Mouse (Mus musculus) hindbrain, embryonic 16.5 days (tissue): ENCODE results near the gene Olfr1358. TPM values are rescaled to one million over a fixed set of nuclear protein-coding genes. Genes with fewer than 3 reads are reported as not detected.

Experiments used
- ATAC-seq: fragments of 200-750 bp; cut with Nextera tagmentation; 2 replicates; pipeline ENCODE4 v1.8.0; 2017; ENCODE audit warnings: moderate TSS enrichment, moderate library complexity
- H3K27ac ChIP-seq: fragments of 300-500 bp; sonication (generic); 2 replicates; pipeline ENCODE4 v1.5.1; 2014; ENCODE audit warnings: low read depth, mild to moderate bottlenecking, control low read depth, low read length, moderate library complexity
- H3K27me3 ChIP-seq: fragments of 300-500 bp; sonication (generic); replicated peaks from 2 replicates; pipeline ENCODE4 v1.6.1; 2014; ENCODE audit warnings: low read length; ENCODE audit not compliant: control insufficient read depth, insufficient read depth
- H3K36me3 ChIP-seq: fragments of 300-500 bp; sonication (generic); 2 replicates; pipeline ENCODE4 v1.6.1; 2014; ENCODE audit warnings: mild to moderate bottlenecking, low read length, moderate library complexity, mixed read lengths; ENCODE audit not compliant: control insufficient read depth, insufficient read depth
- H3K4me1 ChIP-seq: fragments of 300-500 bp; sonication (generic); 2 replicates; pipeline ENCODE4 v1.6.1; 2014; ENCODE audit warnings: low read depth, low read length; ENCODE audit not compliant: control insufficient read depth, insufficient read depth
- H3K4me2 ChIP-seq: fragments of 300-500 bp; sonication (generic); 2 replicates; pipeline ENCODE4 v1.6.1; 2014; ENCODE audit warnings: mild to moderate bottlenecking, low read length, control low read depth, moderate library complexity
- H3K4me3 ChIP-seq: fragments of 300-500 bp; sonication (generic); 2 replicates; pipeline ENCODE4 v1.5.1; 2014; ENCODE audit warnings: mild to moderate bottlenecking, low read length, control low read depth, moderate library complexity
- H3K9ac ChIP-seq: fragments of 300-500 bp; sonication (generic); 2 replicates; pipeline ENCODE4 v1.6.1; 2014; ENCODE audit warnings: low read depth, mild to moderate bottlenecking, control low read depth, low read length, moderate library complexity
- H3K9me3 ChIP-seq: fragments of 300-500 bp; sonication (generic); 2 replicates; pipeline ENCODE4 v1.6.1; 2014; ENCODE audit warnings: mild to moderate bottlenecking, low read length, moderate library complexity; ENCODE audit not compliant: control insufficient read depth
- WGBS: fragments of 180-500 bp; shearing (Covaris S2); extraction: QIAGEN DNeasy Blood & Tissue Kit; methylation state at CpG from one replicate; pipeline ENCODE4 v1.1.7; 2014; 5-methylcytosine and 5-hydroxymethylcytosine counted together
- polyA plus RNA-seq: library from polyadenylated mRNA; unstranded; fragments of >200 nt; fragmentation: Nextera tagmentation; extraction: Ambion mirVana; gene quantifications from 2 replicates; pipeline ENCODE4 v1.2.1, GENCODE M21; 2015

Olfr1358 gene
- not detected in 2 replicates for polyA plus RNA-seq

- H3K27me3 ChIP-seq = no peaks in the 10 kb centered on the region
- no peak within 1 kb of the TSS for H3K4me2 ChIP-seq
- no peaks in the 10 kb centered on the region for H3K36me3 ChIP-seq
- no peak within 1 kb of the TSS for H3K9ac ChIP-seq
- no peak within 1 kb of the TSS for H3K27ac ChIP-seq
- no peaks in the 10 kb centered on the region for H3K9me3 ChIP-seq
- no peak for ATAC-seq
- no peaks in the 10 kb centered on the region for H3K4me1 ChIP-seq
- H3K4me3 ChIP-seq = no peak within 1 kb of the TSS
Measured at GRCm38 (mm10) chr10:78517128-78517527, at the start of gene Olfr1358. Gene Olfr1358 (plus strand): TSS chr10:78517428.

- no peak for ATAC-seq
Measured at GRCm38 (mm10) chr10:78467761-78468310, 49.4 kb upstream of the Olfr1358 start.

GRCm38 (mm10) chr10:78470582-78471313 is 46.5 kb upstream of the Olfr1358 start:
- Histone ChIP-seq H3K27me3 (no peaks in the 10 kb centered on the region), H3K36me3 (no peaks in the 10 kb centered on the region), H3K4me3 (no peak overlapping the region; the same call in 1 of the 2 replicates), H3K4me1 (peaks cover 4% of the 10 kb centered on the region; the same call in 1 of the 2 replicates), H3K9ac (peak overlapping the region; percentile 23; the same call in 1 of the 2 replicates), H3K9me3 (no peaks in the 10 kb centered on the region), H3K4me2 (peak overlapping the region; percentile 45), H3K27ac (peak overlapping the region; percentile 63)
- ATAC-seq = peak; percentile 79
- WGBS = 14% methylated on average over 15 of the region's 15 CpGs

More at GRCm38 (mm10) chr10:78467761-78468310, 49.4 kb upstream of the Olfr1358 start:
- no peaks in the 10 kb centered on the region for H3K9me3 ChIP-seq
- H3K9ac ChIP-seq = no peak overlapping the region
- no peaks in the 10 kb centered on the region for H3K36me3 ChIP-seq
- WGBS = 51% methylated on average over 2 of the region's 2 CpGs
- no peaks in the 10 kb centered on the region for H3K27me3 ChIP-seq
- H3K4me2 ChIP-seq = no peak overlapping the region
- H3K4me1 ChIP-seq = peaks cover 16% of the 10 kb centered on the region
- no peak overlapping the region for H3K4me3 ChIP-seq
- H3K27ac ChIP-seq = no peak overlapping the region

GRCm38 (mm10) chr10:78472046-78472445 is 45.2 kb upstream of the Olfr1358 start:
- Histone ChIP-seq H3K4me1 (peaks cover 4% of the 10 kb centered on the region; the same call in 1 of the 2 replicates), H3K36me3 (no peaks in the 10 kb centered on the region), H3K9me3 (no peaks in the 10 kb centered on the region), H3K4me2 (no peak overlapping the region), H3K27ac (no peak overlapping the region), H3K9ac (no peak overlapping the region), H3K4me3 (no peak overlapping the region), H3K27me3 (no peaks in the 10 kb centered on the region)
- no peak for ATAC-seq
- 85% methylated on average over 3 of the region's 3 CpGs for WGBS

GRCm38 (mm10) chr10:78473434-78473833 is 43.8 kb upstream of the Olfr1358 start:
- Histone ChIP-seq H3K9me3 (no peaks in the 10 kb centered on the region), H3K4me3 (no peak overlapping the region), H3K4me1 (peaks cover 4% of the 10 kb centered on the region; the same call in 1 of the 2 replicates), H3K9ac (no peak overlapping the region), H3K27me3 (no peaks in the 10 kb centered on the region), H3K4me2 (no peak overlapping the region), H3K27ac (no peak overlapping the region), H3K36me3 (no peaks in the 10 kb centered on the region)
- 64% methylated on average over 5 of the region's 5 CpGs for WGBS
- ATAC-seq = no peak

GRCm38 (mm10) chr10:78474759-78475158 is 42.5 kb upstream of the Olfr1358 start:
- Histone ChIP-seq H3K27ac (no peak overlapping the region), H3K27me3 (no peaks in the 10 kb centered on the region), H3K4me1 (peaks cover 4% of the 10 kb centered on the region; the same call in 1 of the 2 replicates), H3K36me3 (no peaks in the 10 kb centered on the region), H3K4me3 (no peak overlapping the region), H3K9me3 (no peaks in the 10 kb centered on the region), H3K4me2 (no peak overlapping the region), H3K9ac (no peak overlapping the region)
- WGBS = 82% methylated on average over 8 of the region's 8 CpGs
- no peak for ATAC-seq

GRCm38 (mm10) chr10:78476821-78477220 is 40.4 kb upstream of the Olfr1358 start:
- ATAC-seq = no peak

GRCm38 (mm10) chr10:78480954-78481927 is 36.0 kb upstream of the Olfr1358 start:
- peak; percentile 40 for ATAC-seq
- no peak overlapping the region for H3K27ac ChIP-seq
- H3K9me3 ChIP-seq = no peaks in the 10 kb centered on the region
- H3K4me2 ChIP-seq = peak overlapping the region; percentile 85
- peak overlapping the region; percentile 68 for H3K9ac ChIP-seq
- H3K4me3 ChIP-seq = peak overlapping the region; percentile 51
- no peaks in the 10 kb centered on the region for H3K27me3 ChIP-seq
- WGBS = 34% methylated on average over 21 of the region's 21 CpGs
- H3K36me3 ChIP-seq = no peaks in the 10 kb centered on the region
- H3K4me1 ChIP-seq = peaks cover 4% of the 10 kb centered on the region; the same call in 1 of the 2 replicates

More at GRCm38 (mm10) chr10:78476821-78477220, 40.4 kb upstream of the Olfr1358 start:
- Histone ChIP-seq H3K9ac (no peak overlapping the region), H3K27ac (no peak overlapping the region), H3K27me3 (no peaks in the 10 kb centered on the region), H3K4me2 (no peak overlapping the region), H3K9me3 (no peaks in the 10 kb centered on the region), H3K4me3 (no peak overlapping the region), H3K4me1 (peaks cover 4% of the 10 kb centered on the region; the same call in 1 of the 2 replicates), H3K36me3 (no peaks in the 10 kb centered on the region)
- 73% methylated on average over 4 of the region's 4 CpGs for WGBS
